Comparison of ENCODE assay signal across 2 mouse cellular contexts in genomic region chr8:54512200-54512599, GRCm38 (mm10). TPM values are rescaled to one million over a fixed set of nuclear protein-coding genes. Genes with fewer than 3 reads are reported as not detected.
"Had no signal": no experiment of that assay in that cellular context is flagged by ENCODE, and none has a peak within 500 bp of the region (broad histone marks: within the 10 kb centered on the region; RNA-seq: fewer than 3 reads in every experiment).

No protein-coding gene starts in this region.

RNA-seq across cellular contexts. Expression of gene Asb5, which starts 17.2 kb away (rescaled TPM):
- total RNA-seq: megakaryocyte, adult 5-6 weeks; monocyte, adult 5-6 weeks had no signal
